Mouse (Mus musculus): ENCODE measurements at regions not wholly inside any gene's neighbourhood (a gene's known extent, or its start where the extent isn't known, plus 50 kb on each side); places are given as distances from the start of the nearest gene placed in this dataset.

DNA sequence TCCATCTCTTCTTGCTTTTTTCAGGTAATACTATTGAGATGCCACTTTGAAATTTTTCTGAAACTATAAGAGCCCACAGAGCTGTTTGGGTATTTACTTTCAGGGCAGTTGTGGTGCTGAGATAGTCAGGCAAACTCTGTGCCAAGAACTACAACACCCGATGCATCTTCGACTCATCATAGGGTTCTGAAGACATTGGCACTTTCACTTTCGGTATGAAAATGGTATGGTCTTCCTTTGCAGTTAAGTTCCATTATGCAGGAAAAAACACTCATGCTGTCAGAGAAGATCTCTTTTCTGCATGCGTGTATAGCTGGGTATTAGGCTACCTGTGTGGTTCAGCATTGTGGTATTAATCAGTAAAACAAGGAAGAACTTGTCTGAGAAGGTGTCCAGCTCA, 484.2 kb downstream of the Fat4 start:
- no peak for DNase-seq (ENCODE audit: low spot score in 2 of 2)

DNA sequence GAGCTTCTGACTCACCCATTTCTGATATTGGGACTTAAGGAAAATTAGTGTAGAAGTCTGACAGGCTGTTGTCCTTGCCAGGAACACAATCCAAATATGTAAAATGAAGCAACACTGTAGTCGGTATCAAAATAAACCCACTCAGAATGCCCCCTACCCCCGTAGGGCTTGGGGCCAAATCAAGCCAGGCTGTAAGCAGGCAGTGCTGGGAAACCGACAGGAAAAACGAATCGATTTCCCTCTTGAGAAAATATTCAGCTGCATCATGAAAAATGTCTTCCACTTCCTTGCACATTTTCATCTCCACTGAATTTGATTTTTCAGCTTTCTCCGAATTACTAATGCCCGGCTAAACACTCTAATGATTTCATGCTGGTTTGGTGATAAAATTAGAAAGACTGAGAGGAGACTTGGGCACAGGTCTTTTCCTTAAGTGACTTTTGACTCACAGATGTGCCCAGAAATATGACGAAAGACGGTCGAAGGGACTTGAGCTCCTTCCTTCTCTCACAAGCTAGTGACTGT, 485.7 kb downstream of the Fat4 start:
- DNase-seq (ENCODE audit: low spot score in 2 of 2), result no peak

DNA sequence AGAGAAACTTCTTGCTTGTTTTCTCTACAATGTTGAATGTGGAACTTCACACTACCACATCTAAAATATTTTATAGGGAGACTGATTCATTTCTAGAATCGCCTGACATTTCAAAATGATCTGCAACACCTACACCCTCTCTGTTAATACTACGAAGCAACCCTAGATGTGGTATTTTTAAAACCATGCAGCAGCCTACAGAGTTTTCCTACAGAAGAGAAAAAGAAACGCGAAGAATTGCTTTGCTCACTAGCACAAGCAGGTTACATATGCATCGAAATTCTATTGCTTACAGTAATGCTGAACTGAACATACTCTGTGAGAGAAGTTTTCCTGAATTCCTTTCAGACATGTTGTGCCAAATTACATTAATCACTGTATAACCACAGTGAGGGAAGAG, 488.7 kb downstream of the Fat4 start:
- DNase-seq (ENCODE audit: low spot score in 2 of 2), result no peak

DNA sequence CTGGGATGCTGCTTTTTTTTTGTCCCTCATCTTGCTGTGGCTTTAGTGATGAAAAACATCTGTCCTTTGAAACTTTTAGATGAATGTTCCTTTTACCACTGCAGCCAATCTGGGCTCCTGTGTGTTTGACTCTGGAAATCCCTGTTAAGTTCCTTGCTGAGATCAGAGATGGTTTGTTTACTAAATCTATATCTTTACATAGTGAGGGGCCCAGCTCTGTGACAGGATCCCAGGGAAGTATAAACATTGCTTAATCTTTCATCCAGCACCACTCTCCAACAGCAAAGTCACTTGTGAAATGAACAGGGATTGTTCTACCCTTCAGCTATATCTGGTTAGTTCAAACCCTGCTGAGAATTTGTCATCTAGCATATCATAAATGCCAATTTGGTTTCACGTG, 501.8 kb downstream of the Fat4 start:
- DNase-seq (ENCODE audit: low spot score in 2 of 2), result no peak

DNA sequence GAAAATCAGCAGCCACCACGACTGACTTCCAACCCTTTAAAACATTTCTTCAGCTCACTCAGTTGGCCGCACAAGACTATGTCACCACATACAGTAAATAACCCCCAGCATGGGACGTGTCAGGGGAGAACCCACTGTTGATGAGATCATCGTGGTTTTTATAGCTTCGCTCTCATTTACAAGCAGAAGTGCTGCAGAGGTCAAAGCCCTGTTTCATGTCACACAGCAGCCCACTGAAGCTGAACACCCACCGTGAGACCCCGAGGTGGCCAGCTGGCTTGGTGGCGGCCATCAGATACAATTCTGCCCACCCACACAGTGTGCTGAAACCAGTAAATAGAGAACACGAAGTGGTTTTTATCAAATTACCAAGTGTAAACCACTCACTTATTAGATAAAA, 503.7 kb downstream of the Fat4 start:
- no peak for DNase-seq (ENCODE audit: low spot score in 2 of 2)

DNA sequence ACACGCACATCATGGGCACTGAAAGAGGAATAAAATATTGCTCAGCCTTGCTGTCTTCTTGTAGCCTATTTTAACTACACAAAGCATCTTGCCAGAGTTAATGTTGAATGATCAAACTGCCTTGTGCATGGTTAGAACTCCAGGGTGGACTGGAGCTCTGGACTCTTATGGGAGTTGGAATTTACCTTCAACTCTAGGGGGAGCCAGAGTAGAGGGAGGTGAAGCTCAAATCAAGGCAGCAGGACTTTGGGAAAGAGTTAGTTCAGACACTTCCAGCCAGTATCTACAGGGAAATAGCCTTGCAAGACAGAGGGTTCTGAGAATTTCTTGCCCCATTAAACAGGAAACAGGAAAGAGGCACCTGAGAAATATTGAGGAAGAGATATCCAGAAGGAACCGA, 505.3 kb downstream of the Fat4 start:
- no peak for DNase-seq (ENCODE audit: low spot score in 2 of 2)

DNA sequence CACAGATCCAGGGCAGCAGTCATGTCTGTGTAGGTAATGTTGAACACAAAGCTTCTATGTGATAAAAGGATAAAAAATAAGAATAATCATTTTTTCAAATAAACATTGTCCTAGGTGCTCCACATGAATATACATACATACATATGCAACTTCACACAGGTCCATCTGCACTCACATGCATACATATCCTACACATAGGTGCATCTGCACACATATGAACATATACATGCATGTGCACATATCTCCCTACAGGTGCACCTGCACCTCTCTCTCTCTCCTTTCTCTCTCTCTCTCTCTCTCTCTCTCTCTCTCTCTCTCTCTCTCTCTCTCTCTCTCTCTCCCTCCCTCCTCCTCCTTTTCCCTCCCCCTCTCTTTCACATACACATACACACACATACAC, 509.9 kb downstream of the Fat4 start:
- no peak for DNase-seq (ENCODE audit: low spot score in 2 of 2)

DNA sequence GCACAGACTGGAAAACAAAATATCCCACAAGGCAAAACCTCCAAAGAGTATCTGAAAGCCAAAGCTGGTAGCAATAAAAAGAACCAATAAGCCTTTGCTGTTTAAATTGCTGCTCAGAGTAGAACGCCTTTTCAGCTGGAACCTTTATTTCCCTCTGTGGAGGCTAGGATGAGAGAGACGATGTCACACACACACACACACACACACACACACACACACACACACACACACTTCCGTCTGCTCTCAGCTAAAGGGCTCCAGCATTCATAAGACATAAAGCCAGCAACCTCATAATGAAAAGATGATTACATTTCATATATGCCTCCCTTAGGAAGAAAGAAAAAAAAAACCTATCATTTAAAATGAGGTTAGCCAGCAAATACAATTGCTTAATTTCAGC, 510.5 kb downstream of the Fat4 start:
- no peak for DNase-seq (ENCODE audit: low spot score in 2 of 2)

DNA sequence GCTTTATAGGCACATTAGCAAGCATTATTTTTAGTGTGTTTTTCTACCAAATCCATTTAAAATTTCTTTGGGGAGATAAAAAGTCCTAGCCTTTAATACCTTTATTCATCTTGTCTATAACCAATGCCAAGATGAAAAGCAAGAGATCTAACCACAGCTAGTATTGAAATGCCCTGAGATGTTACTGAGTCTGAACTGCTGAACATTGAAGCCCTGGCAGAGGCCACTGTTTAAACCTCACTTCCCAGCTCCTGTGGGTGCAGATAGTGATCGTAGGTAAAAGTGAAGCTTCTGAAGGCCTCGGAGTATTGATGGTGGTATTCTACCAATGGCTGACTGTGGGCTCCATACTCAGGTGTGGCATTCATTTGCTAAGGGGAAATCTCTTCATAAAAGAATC, 510.9 kb downstream of the Fat4 start:
- DNase-seq (ENCODE audit: low spot score in 2 of 2), result no peak

DNA sequence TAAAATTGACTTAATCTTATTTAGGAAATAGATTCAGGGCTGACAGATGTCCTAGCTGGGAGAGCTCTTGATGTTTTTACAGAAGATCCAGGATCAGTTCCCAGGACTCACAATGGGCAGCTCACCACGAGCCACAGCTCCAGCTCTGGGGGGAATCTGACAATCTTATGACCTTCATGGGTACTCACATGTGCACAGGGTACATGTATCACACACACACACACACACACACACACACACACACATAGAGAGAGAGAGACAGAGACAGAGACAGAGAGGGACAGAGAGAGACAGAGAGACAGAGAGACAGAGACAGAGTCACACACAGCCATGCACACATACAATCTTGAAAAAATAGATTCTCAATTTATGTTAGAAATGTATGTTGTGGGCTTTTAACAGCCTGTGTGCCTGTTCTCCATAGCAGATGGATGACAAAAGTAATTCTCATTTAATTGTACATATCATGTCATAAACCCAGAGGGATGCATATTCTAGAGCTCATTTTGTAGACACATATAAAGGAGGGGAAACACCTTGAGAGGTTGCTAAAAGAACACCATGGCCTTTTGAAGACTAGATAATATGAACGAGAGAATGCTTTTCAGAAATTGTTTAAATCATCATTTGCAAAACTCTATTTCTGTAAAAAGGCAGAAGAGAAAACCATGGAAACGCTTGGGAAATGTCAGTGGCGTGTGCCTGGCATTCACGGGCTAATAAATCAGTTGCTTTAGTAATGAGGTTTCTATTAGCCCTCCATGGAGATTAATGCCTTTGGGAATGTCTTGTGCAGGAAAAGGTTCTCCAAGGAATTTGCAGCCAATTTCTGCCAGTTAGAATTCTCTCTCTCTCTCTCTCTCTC, 538.3 kb downstream of the Fat4 start:
- DNase-seq (ENCODE audit: low spot score in 2 of 2), result no peak

DNA sequence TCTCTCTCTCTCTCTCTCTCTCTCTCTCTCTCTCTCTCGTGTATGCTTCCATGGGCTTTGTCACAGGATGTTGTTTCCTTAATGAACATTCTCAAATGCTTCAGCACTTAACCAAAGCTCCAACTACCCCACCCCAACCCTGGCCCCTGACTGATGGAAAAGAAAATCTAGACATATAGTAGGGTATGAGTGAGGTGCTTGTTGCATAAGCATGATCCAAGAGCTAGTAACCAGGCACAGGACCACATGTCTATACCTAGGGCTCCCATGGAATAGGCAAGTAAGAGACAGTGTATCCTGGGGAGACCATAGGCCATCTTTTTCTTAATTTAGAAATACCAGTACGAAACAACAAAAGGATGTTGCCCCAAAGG, 538.9 kb downstream of the Fat4 start:
- DNase-seq (ENCODE audit: low spot score in 2 of 2), result no peak

DNA sequence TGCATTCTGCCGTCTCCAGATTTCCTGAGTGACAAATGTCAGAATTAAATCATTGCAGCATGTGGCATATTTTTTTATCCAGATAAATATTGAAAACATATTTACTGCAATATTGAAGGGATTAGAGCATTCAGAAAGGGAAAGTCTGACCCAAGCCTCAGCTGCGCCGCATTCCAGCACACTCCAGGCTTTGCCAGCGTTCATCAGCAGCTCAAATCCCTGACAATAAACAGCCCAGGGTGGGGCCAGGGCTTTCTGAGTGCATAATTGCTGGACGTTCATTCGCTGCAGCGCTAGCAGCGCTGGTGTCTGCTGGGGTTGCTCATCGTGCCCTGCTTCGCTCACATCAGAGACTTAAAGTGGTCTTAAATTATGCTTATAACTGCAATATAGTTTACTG, 556.6 kb downstream of the Fat4 start:
- peak; percentile 31 to 54 for DNase-seq (ENCODE audit: low spot score in 2 of 2)

DNA sequence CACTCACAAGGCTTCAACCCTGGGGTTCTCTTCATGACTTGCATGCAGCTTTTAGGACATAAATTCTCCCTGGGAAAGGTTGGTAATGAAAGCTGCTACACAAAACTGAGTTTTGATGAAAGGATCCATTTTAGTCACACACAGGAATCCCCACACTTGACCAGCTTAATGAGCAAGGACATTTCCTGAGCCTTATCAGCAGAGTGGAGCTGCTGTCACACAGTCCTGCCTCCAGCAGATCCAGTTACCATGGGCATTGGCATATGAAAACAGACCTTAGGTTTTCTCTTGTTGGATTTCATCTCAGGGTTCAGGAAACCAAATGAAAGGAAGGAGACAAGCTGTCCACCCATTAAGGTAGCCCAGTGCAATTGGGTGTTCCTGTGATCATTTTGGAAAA, 568.9 kb downstream of the Fat4 start:
- no peak for DNase-seq (ENCODE audit: low spot score in 2 of 2)

DNA sequence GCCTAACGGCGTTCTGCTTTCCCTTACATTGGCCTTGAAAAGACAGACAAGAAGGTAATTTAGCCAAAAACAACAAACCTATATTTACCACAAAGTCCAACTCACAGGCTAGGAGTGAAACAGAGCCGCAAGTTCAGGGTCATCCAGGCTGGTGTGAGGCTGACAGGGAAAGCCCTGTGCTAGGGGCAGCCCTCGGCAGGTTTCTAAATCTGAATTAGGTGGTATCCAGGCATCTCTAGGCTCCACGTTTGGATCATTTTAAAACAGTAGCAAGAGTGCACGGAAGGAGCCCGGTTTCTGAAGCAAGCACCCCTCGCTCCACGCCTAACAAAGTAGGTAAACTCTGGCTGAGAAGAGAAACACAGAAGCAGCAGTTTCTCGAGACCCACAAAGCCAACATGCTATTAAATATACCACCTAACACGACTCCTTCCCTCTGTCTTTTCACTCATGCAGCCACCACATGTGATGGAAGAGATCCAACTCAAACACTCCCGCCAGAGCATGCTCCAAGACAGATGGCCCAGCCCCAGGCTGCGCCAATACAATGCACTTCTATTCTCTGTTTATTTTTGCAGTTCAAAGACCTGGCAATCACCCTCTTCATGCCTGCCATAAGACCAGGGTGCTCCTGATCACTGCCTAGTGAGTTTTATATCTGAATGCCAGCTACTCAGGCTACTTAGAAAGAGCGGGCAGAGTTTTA, 573.6 kb downstream of the Fat4 start:
- peak in 1 of 2 experiments; percentile 13 for DNase-seq (ENCODE audit: low spot score in 2 of 2)

DNA sequence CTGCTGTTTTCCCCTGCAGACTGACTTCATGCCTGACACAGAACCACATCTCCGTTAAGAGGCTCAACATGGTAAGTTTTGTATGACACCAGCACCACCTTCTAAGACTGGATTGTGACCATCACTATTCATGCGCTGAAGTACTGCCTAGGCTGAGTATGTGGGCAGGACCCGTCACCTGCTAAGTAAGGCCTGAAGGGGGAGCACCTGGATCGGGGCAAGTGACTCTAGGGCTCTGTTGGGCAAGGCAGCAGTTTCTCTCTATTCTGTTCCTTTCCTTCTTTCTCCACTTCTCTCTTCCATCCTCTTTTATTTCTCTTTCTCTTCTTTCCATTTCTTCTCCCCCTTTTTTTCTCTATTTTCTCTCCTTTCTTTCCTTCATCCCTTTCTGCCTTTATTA, 574.8 kb downstream of the Fat4 start:
- no peak for DNase-seq (ENCODE audit: low spot score in 2 of 2)

DNA sequence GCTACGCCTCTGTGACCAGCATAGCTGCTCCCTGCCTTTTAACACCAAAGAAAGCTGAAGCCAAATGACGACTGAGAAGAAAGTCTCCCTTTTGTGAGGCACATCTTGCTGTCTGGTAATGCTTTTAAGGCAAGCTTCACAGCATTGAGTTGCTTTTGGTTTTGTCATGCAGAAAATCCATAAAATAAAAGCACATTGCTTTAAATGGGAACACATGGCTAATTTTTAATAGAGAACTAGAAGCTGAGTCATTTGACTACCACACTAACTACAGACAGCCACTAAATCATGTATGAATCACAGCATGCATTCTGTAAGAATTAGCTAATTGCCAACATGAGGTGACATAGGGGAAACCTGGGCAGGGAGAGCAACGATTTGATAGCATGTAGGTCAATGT, 579.1 kb downstream of the Fat4 start:
- no peak for DNase-seq (ENCODE audit: low spot score in 2 of 2)

DNA sequence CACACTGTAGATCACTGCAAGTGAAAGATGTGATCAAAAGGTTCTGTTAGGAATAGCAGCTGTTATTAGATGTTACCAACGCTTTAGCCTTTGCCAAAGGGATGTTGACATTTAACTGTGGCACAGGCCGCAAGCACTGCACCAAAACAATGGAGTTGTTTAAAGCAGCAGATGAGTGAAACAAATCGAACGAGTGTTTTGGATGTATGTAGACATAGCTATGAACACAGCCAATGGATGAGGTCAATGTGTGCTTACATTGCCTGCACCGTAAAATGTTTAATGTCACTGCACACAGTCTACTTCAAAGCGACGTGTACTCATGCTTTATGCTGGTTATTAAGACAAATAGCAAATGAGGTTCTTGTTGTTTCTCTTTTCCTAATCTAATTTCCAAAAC, 602.7 kb downstream of the Fat4 start:
- no peak for DNase-seq (ENCODE audit: low spot score in 2 of 2)

DNA sequence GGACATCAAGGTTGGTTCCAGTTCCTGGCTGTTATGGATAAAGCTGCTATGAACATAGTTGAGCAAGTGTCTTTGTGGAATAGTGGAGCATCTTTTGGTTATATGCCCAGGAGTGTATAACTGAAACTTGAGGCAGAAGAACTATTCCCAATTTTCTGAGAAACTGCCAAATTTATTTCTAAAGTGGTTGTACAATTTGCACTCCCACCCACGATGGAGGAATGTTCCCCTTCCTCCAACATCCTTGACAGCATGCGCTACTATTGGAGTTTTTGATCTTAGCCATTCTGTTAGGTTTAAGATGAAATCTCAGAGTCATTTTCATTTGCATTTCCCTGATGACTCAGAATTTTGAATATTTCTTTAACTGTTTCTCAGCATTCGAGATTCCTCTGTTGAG, 607.6 kb downstream of the Fat4 start:
- no peak for DNase-seq (ENCODE audit: low spot score in 2 of 2)

DNA sequence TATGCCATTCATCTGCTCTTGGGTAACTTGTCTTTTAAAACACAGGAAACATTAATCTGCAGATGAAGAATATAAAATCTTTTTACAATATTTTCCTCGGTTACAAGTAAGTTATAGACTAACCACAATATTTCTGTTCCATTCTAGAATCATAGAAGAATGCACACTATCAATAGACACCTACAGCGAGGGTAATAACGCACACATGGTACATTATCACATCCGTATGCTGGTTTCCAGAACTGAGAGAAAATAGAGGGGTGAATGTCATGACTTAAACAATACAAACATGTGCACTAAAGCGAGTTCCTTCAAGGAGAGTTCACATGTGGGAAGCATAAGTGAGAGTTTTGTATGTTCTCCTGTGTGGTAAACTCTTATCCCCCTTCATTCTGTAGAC, 641.3 kb downstream of the Fat4 start:
- no peak for DNase-seq (ENCODE audit: low spot score in 2 of 2)

DNA sequence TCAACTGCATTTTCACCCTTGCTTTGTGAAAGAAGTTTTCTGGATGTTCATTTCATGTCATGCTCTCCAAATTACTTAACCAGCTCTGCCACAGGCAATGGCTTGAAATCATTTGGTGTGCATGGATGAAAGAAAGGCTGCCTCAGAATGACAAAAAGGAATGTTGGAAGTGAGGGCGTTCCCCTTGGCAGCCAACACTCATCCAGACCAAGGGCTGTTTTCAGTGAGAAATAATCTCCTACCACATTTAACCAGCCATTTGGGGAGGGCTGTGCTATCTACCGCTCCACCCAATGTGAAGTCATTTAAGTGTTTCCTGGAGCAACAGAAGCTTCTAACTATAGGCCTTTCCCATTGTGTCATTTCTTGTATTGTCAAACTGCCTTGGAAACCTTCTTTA, 650.8 kb downstream of the Fat4 start:
- no peak for DNase-seq (ENCODE audit: low spot score in 2 of 2)

DNA sequence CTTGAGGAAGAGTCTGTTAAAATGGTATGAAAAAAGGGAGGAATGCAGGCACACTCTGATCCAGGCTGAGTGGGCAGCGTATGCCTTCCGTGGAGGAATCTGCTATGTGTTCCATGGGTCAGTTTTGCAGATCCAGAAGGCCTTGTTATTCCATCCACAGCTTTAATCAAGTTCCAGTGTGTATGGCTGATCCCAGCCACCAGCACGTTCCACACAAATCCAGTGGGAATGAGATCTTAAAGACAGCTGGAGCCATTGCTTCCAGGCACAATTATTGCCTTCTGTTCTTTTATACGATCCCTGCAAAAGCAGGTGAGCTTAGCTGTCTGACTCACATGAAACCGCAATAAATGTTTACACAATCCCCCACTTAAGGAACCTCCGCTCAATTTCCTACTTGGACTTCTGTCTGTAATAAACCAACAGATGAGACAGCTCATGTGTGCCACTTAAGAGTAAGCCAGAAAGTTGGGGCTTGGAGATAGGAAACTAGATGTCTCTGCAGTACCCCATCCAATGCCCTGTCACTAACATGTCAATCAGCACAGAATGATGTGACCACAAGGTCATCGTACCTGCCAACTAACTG, 653.9 kb downstream of the Fat4 start:
- no peak for DNase-seq (ENCODE audit: low spot score in 2 of 2)

DNA sequence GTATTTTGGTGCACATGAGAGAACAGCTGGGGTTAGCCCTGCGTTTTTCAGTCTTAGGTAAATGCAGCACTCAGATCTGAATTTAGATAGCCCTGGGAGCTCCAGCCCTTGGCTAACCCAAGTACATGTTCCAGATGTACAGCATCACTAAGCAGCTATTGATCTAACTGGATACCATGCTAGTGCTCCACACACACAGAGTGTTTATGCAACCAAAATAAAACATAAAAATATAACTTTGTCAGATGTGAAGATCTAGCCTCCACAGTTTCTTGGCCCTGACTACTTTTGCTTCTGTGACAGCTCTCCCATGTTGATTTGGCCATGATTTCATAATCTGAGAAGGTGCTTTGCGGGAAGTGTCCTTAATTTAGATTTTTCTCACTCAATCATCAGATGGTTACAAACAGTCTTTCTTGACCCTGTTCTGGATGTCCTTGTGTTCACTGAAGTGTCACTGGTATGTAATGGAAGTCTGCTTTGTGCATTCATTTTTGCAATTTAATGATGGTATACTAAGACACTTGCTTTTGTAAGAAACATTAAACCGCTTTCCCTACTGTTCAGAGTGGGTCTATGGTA, 672.8 kb downstream of the Fat4 start:
- DNase-seq (ENCODE audit: low spot score in 2 of 2), result no peak
